Mouse (Mus musculus) myocyte (in vitro differentiated cells): Measurements from ENCODE around the gene Urad.

ENCODE experiments used
- E2F4 ChIP-seq: IDR thresholded peaks from one replicate; pipeline ENCODE4 v1.6.1; 2011; ENCODE audit warnings: mild to moderate bottlenecking, control low read depth, moderate library complexity; ENCODE audit not compliant: insufficient read depth
- MAX ChIP-seq: IDR thresholded peaks from one replicate; pipeline ENCODE4 v1.6.1; 2011; ENCODE audit warnings: low read depth, mild to moderate bottlenecking, control low read depth
- POLR2A ChIP-seq: IDR thresholded peaks from one replicate; pipeline ENCODE4 v1.6.1; 2011; ENCODE audit warnings: low read depth, mild to moderate bottlenecking, control low read depth, moderate library complexity; ENCODE audit not compliant: insufficient read length
- POLR2AphosphoS2 ChIP-seq: IDR thresholded peaks from one replicate; pipeline ENCODE4 v1.6.1; 2011; ENCODE audit warnings: low read depth, control low read depth; ENCODE audit not compliant: insufficient read length
- SRF ChIP-seq: IDR thresholded peaks from one replicate; pipeline ENCODE4 v1.6.1; 2011; ENCODE audit warnings: low read depth; ENCODE audit not compliant: control insufficient read depth, insufficient read length
- TCF12 ChIP-seq: IDR thresholded peaks from one replicate; pipeline ENCODE4 v1.6.1; 2011; ENCODE audit warnings: mild to moderate bottlenecking, control low read depth; ENCODE audit not compliant: poor library complexity, insufficient read depth, severe bottlenecking
- USF1 ChIP-seq: IDR thresholded peaks from one replicate; pipeline ENCODE4 v1.6.1; 2011; ENCODE audit warnings: low read depth, mild to moderate bottlenecking, control low read depth, moderate library complexity

DNA sequence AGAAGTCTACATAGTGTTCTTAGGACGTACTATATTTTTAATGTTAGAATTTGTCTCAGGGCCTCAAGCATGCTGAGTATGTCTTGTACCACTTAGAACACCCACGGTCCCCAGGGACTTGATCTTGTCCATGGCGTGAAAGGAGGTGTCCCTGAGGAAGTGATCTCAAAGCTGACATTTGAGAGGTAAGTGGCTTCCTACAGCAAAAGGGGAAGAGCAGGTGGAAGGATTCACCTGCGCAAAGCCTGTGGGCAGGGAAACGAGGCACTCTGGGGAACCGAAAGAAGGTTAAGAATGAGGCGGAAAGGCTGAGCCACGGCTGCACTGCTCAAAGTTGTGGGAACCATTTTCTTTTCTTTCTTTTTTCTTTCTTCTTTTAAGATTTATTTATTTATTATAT lies 29.7 kb upstream of the Urad start:
- TF ChIP-seq MAX = no peak
- no peak for TF ChIP-seq POLR2A
- TF ChIP-seq TCF12 = no peak
- TF ChIP-seq E2F4 = no peak
- TF ChIP-seq USF1 = no peak
- TF ChIP-seq POLR2AphosphoS2 = no peak
- no peak for TF ChIP-seq SRF
